Mouse (Mus musculus) adrenal gland, adult (tissue): ENCODE measurements around the gene Lyrm7.

Experiments
- DNase-seq, 2 experiments: peaks; one replicate each; pipeline ENCODE4 v3.0.0; 2022 to 2023; ENCODE audit warnings: low spot score in 1 of 2; ENCODE audit not compliant: inconsistent age in 2 of 2

Lyrm7 gene

GRCm38 (mm10) chr11:54882671-54883070 is 22.0 kb upstream of the Lyrm7 start:
- peak; percentile 63 to 85 for DNase-seq

DNA sequence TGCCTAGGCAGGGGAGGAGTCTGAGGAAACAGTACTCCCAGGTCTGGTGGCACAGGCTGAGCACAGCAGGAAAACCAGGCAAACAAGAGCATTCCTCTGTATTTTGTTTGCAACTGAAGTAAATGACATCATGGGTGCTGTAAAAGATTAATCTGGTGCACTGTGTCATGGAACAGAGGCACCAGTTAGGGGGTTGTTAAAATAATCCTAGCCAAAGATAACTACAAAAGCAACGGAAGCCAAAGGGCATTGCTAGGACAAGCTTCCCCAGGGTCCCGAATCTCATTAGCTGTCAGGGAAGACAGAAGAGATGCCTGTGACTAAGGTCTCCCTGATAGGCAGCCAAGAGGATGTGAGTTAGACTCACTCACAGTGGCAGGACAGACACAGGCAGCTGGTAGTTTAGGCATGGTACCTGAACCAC is 20.3 kb upstream of the Lyrm7 start:
- peak; percentile 64 to 75 for DNase-seq

DNA sequence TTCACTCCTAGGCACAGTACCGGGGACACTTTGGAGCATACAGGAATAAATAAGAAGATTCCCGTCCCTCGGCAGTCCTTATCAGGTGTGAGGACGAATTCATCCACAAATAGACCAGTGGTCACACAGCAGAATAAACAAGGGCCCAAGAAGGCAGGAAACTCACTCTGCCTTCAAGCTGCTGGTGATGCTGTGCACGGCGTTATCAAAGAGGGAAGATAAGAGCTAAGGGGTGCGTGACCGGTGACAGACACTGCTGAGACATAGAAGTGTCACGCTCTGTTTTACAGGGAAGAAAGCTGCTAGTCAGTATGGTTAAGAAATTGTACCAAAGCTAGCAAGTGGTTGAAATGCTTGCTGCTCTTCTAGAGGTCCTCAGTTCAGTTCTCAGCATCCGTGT is 19.2 kb upstream of the Lyrm7 start:
- no peak for DNase-seq

GRCm38 (mm10) chr11:54879434-54879833 is 18.7 kb upstream of the Lyrm7 start:
- DNase-seq: peak; percentile 52 to 93

GRCm38 (mm10) chr11:54878893-54879292 is 18.2 kb upstream of the Lyrm7 start:
- DNase-seq: no peak

GRCm38 (mm10) chr11:54876031-54876430 is 15.3 kb upstream of the Lyrm7 start:
- DNase-seq: no peak

DNA sequence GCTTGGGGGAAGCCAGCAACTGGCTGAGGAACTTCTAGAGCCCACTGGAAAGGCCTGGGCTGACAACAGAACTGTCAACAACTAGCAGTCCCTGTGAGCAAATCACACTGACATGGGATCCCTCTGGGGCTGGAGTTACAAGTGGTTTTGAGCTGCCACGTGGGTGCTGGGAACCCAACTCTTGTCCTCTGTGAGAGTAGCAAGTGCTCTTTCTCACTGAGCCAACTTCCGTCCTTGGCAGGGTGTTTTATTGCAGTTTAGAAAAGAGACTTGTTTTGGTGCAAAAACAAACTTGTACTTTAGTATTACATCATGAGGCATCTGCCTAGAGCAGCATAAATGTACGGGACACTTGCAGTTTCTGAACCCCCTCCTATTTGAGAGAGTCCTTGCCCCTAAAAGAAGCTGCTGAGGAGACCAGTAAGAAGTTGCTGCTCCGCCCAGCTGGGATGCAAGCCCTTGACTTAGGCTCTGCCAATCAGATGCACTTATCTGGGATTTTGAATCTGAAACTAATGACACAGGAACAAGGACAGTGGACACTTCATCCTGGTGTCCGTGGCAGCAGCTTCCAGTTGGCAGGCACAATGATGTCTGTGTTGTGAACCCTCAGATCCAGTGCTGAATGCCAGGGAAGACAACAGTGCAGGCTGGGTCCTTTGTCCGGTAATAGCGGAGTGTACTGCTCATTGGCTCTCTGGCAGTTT is 11.3 kb upstream of the Lyrm7 start:
- DNase-seq: peak; percentile 51 to 88

- DNase-seq: no peak
Measured at GRCm38 (mm10) chr11:54869318-54869717, 8.6 kb upstream of the Lyrm7 start.

DNA sequence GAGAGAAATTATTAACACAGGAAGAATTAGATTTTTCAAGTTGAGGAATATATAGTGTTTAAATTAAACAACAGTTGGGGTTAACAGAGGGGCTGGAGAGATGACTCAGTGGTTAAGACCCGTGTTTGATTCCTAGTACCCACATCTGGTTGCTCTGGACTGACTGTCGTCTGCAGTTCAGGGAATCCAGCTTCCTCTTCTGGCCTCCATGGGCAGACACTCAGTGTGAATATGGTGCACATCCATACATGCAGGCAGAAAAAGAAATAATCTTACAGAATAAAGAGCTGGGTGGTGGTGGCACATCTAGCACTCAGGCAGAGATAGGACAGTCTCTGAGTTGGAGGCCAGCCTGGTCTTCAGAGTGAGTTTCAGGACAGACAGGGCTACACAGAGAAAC is 7.7 kb upstream of the Lyrm7 start:
- DNase-seq: no peak

GRCm38 (mm10) chr11:54867903-54868434 is 7.3 kb upstream of the Lyrm7 start:
- DNase-seq: peak in 1 of 2 experiments; percentile 57

DNA sequence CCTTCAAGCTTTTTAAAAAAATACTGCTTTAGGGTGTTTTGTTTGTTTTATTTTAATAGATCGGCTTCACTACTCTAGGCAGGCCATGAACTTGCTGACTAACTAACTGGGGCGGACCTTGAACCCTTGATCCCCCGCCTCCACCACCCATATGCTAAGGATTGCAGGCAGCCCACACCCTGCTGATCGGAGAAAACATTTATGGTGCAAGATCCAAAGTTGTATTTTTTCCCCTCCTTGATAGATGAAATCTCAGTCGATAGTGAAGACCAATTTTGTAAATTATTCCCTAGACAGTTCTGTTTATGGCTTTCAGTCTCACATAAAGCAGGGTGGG is 6.3 kb upstream of the Lyrm7 start:
- DNase-seq: peak; percentile 62 to 82

DNA sequence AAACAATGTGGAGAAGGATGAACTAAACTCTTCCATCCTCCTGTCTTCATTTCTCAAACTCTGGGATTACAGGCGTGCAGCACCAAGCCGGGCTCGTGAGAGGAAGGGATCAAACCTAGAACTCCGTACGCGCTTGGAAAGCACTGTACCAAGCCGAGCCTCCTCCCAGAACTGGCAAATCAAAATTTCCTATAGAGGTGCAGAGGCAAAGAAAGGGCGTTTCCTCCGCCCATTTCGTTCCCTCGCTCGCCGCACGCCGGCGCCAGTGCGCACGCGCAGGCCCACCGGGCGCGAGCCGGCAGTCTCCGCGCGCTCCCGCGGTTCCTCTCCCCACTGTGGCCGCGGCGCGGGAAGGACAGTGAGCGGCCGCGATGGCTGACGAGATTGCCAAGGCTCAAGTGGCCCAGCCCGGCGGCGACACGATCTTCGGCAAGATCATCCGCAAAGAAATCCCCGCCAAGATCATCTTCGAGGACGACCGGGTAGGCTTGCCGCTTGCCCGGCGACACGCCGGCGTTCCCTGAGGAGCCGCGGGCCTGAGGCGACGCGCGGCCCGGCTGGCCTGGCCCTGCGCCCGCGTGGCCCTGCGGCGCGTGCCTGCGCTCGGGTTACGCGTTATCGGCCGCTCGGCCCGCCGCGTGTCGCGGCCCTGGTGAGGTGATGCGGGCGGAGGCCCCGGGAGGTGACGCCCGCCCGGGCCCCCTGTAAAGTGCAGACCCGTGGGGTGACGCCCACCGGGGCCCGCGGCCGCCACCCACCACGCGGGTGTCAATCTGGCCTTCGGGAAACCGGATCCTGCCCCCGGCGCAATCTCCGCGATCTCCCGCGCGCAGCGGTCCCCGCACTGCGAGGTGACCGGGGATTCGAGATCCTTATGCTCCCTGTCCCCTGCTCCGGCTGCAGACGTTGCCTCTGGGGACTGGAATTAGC is 5.7 kb upstream of the Lyrm7 start, which contains the start of gene Hint1:
Gene Hint1 (plus strand): TSS at position 265 of the 930 bp plus-strand sequence.
- peak; percentile 94 to 98 for DNase-seq

DNA sequence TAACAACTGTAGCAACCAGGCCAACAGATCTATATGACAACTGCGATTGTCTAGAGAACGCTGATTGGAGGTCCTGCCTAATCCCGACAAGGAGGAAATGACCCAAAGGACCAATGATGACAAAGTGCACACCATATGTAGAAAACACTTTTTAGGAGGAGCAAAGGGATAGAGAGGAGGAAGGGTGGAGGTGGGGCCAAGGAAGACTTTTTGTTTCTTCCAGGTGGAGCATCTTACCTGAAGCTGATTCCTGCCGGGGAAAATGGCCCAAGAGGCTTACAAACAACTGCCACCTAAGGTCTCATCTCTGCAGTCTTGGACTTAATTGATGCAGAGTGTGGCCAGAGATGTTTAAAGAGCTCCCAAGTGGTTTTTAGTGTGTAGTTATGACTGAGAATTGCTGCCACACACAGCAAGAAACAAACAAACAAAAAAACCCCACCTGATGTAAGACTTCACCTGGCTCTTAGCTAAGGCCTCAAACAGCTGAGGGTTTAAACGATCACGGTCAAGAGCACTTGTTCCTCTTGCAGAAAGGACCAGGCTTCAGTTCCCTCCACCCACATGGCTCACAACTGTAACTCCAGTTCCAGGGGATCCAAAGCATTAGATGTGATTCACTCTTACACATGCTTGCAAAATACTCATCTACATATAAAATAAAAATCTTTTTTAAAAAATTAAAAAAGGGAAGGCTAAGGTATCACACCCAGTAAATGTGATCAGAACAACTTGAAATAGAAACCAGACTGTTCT is 4.8 kb upstream of the Lyrm7 start:
- DNase-seq: peak in 1 of 2 experiments; percentile 29

DNA sequence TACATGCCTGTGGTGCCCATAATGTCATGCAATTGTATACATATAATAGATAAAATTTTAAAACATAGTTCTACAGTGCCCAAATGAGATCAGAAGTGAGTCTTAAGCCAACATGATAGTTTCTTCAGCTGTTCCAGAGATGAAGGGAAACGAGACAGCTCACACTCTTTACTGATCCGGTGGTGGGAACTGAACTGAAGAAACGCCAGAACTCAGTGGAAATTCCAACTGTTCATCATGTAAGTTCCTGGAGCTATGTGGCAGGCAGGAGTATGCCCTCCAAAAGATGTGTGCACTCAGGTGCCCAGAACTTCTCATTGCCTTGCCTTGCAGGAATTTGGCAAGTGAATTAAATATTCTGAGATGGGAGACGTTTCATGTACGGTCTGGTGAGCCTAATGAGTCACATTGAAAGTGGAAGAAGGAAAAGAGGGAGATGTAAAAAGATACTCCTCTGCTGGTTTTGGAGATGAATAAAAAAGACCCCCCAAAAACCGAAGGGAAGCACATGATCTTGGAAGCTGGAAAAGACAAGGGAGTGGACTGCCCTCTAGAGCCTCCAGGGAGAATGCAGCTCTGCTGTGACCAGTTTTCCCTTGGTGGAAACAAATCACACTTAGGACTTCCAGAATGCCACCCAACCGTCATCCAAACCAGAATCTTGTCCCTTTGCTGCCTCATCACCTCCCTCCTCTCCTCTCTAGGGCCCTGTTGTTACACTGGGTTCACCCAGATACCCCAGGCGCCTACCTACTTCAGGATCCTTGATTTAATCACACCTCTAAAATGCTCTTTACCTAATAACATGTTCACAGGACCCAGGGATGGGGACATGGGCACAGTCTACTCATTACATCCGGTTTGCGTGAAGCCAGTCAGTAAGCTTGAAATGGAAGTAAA is 2.2 kb upstream of the Lyrm7 start:
- peak; percentile 50 to 86 for DNase-seq

GRCm38 (mm10) chr11:54861471-54862420 is 1.0 kb upstream of the Lyrm7 start:
- DNase-seq: peak in 1 of 2 experiments; percentile 55

DNA sequence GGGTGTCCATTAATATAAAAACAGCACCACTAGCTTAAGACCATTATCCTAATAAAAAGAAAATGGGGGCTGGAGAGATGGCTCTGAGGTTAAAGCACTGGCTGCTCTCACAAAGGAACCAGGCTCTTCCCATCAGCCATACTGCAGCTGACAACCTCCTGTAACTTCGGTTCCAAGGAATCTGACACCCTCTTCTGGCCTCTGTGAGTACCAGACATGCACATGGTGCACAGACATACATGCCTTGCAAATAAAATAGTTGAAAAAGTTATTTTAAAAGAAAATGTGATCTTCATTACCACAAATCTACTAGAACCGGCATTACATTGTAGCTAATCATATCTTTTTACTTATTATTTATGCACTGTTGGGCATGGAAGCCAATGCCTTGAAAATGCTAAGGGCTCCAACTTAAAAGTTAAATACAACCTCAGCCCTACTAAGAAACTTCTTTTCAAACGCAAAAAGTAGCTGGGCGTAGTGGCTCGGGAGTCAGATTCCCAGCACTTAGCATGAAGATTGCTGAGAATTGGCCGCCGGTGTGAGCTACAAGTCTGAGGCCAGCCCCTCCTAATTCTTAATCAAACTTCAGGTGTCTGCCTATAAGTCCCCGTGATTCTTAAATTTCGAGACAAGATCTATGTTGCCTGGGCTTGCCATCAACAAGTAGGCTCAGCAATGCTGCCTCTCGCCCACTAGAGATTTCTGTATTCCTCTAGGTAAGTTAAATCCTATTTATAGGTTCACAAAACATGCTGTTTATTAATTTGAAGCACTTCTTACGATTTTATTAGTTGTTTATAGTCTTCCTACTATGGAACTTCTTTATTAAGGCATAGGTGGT is 1.2 kb downstream of the Lyrm7 start:
- peak in 1 of 2 experiments; percentile 57 for DNase-seq

DNA sequence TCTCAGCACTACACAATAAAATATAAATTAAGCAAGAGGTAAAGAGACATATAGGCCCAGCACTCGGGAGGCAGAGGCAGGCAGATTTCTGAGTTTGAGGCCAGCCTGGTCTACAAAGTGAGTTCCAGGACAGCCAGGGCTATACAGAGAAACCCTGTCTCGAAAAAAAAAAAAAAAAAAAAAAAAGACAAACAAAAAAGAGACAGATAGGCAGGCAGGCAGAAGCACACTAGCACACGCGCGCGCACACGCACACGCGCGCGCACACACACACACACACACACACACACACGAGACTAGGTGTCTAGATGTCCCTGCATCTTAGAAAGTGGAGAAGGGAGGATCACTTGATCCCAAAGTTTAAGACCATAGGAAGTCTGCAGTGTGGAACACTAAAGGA is 1.8 kb downstream of the Lyrm7 start:
- peak in 1 of 2 experiments; percentile 16 for DNase-seq

DNA sequence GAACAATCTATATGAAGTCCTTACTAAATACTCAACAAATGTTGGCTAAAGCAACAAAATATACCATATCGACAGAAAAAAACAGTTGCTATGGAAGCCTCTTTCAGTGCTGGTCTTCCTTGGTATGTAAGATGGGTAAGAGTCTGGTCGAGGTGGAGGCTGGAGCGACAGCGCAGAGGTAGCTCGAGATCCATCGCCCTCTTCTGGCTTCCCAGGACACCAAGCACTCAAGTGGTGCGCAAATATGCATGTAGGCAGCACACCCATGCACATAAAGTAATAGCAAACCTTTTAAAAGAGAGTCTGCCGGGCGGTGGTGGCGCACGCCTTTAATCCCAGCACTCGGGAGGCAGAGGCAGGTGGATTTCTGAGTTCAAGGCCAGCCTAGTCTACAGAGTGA is 9.1 kb downstream of the Lyrm7 start:
- DNase-seq: no peak
